Mouse (Mus musculus): Measurements from ENCODE around the gene Cebpg.

The Cebpg gene

GRCm38 (mm10) chr7:35056436-35056864 lies at the start of gene Cebpg:
TSS of gene Cebpg (minus strand) at chr7:35056573.
- TF ChIP-seq GATA4 (IDR thresholded peaks at IDR 0.05; ENCODE audit: insufficient replicate concordance, low read length) = no peak; the same call in 1 of the 2 replicates

DNA sequence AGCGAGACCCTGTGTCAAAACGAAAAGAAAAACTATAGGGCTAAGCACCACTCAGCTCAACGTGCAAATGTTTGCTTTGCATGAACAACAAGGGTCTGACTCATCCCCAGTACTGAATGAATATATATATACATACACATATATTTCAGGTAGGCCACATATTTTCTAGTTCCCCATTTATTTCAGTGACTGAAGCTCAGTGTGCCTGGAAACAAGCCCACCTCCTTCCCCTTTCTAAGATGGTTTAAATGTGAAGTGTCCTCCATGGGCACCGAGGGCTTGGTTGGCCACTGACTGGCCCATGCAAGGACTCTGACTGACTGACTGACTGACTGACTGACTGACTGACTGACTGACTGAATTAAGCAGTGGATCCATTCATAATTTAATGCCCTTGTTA lies 43.2 kb upstream of the Cebpg start:
- TF ChIP-seq GATA4 (IDR thresholded peaks at IDR 0.05; ENCODE audit: insufficient replicate concordance, low read length) = no peak

DNA sequence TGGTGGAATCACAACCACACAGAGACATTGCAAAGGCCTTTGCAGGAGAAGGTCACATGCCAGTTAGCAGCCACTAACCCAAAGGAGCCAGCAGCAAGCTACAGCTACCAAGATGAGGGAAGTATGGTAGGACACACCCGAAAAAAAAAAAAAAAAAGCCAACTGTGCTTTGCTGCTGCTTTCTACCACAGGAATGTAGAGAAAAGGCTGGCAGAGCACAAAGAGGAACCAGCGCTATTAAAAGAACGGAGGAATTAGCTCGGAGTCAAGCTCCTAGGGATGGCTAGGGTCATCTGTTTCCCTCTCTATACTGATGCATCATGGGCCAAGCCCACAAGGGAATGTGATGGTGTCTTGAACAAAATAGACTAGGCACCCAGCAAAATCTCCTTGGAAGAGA lies 42.4 kb upstream of the Cebpg start:
- no peak for TF ChIP-seq GATA4 (IDR thresholded peaks at IDR 0.05; ENCODE audit: insufficient replicate concordance, low read length)

DNA sequence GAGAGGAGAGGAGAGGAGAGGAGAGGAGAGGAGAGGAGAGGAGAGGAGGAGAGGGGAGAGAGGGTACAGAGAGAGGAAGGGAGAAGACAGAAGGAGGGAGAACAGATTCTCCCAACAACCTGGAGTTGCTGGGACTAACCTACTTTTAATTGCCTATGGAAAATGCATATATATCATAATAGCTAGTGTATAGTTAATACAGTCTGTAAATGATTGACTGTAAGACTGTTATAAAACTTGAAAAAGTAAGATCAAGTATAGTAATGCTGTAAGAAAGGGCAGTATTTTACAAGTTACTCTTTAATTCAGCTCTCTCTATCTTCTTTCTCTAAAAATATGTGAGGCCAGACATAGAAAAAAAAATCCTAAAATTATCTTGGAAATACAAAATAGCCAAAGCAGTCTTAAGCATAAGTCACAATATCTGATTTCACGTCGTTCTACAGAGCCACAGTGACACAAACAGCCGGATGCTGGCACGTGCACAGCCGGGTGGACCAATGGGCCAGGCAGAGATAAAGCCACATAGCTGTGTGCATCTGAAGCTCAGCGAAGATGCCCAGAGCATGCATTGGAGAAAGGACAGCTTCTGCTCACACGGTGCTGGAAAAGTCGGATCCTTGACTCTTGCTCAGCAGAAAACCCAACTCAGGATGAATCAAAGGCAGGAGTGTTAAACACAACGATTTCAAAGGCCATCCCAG lies 38.8 kb upstream of the Cebpg start:
- TF ChIP-seq GATA4 (IDR thresholded peaks at IDR 0.05; ENCODE audit: insufficient replicate concordance, low read length) = no peak

DNA sequence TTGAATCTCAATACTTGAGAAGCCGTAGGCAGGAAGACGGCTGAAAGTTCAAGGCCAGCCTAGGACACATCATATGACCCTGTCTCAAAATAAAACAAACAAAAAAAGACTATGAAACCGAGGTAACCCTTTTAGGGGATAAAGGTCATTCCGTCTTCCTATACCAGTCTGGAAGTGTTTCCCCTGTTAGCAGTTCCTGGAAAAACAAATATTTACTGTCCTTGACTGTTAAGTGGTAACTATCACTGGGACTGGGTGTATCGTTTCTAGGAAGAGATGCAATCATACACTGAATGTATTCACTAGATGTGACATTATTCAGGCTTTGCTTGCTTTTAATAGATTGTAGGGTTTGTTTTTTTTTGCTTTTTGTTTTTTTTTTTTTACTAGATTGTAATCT lies 34.2 kb upstream of the Cebpg start:
- no peak for TF ChIP-seq GATA4 (IDR thresholded peaks at IDR 0.05; ENCODE audit: insufficient replicate concordance, low read length)

- TF ChIP-seq GATA4 (IDR thresholded peaks at IDR 0.05; ENCODE audit: insufficient replicate concordance, low read length) = no peak
These were observed 30.0 kb upstream of the Cebpg start for GRCm38 (mm10) chr7:35086271-35086861.

DNA sequence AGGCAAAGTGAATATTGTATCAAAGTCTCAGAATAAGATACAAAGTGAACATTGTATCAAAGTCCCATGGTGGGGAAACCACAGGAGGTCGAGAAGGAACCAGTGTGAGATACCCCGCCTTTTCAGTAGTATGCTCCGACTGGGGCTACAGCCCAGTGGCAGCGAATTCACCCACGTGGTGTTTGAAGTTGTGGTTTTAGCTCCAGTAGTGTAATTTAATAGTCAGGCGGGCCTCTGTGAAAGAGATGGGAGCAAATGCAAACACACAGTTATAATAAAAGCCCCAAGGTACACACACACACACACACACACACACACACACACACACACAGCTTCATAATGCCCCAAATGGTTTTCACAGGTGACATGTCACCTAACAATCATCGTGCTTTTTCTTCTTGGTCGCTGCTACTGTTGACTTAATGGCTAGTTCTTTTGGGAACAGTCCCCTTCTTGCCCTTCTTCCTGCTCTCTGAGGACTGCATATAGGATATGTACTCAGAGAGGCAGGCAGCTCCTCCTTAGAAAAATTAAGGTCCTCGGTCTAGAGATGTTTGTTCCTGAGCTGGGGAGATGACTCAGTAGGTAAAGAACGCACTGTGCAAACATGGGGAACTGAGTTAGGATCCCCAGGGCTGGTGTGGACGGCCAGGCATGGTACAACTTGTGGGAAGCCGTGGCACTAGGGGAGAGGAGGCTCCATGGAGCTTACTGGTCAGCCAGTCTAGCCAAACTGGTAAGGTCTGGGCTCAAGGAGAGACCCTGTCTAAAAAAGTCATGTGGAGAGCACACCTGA lies 28.4 kb upstream of the Cebpg start:
- TF ChIP-seq GATA4 (IDR thresholded peaks at IDR 0.05; ENCODE audit: insufficient replicate concordance, low read length) = no peak

- TF ChIP-seq GATA4 (IDR thresholded peaks at IDR 0.05; ENCODE audit: insufficient replicate concordance, low read length) = no peak
These were observed 25.2 kb upstream of the Cebpg start for GRCm38 (mm10) chr7:35081406-35082104.

GRCm38 (mm10) chr7:35080843-35081338 lies 24.5 kb upstream of the Cebpg start:
- peak; percentile 40; the same call in 1 of the 2 replicates for TF ChIP-seq GATA4 (IDR thresholded peaks at IDR 0.05; ENCODE audit: insufficient replicate concordance, low read length)

- TF ChIP-seq GATA4 (IDR thresholded peaks at IDR 0.05; ENCODE audit: insufficient replicate concordance, low read length) = no peak
These were observed 20.3 kb upstream of the Cebpg start for GRCm38 (mm10) chr7:35076645-35077044.

- TF ChIP-seq GATA4 (IDR thresholded peaks at IDR 0.05; ENCODE audit: insufficient replicate concordance, low read length) = no peak
These were observed 10.4 kb upstream of the Cebpg start for GRCm38 (mm10) chr7:35066640-35067212.

- no peak for TF ChIP-seq GATA4 (IDR thresholded peaks at IDR 0.05; ENCODE audit: insufficient replicate concordance, low read length)
These were observed 9.6 kb upstream of the Cebpg start for GRCm38 (mm10) chr7:35065958-35066357.

DNA sequence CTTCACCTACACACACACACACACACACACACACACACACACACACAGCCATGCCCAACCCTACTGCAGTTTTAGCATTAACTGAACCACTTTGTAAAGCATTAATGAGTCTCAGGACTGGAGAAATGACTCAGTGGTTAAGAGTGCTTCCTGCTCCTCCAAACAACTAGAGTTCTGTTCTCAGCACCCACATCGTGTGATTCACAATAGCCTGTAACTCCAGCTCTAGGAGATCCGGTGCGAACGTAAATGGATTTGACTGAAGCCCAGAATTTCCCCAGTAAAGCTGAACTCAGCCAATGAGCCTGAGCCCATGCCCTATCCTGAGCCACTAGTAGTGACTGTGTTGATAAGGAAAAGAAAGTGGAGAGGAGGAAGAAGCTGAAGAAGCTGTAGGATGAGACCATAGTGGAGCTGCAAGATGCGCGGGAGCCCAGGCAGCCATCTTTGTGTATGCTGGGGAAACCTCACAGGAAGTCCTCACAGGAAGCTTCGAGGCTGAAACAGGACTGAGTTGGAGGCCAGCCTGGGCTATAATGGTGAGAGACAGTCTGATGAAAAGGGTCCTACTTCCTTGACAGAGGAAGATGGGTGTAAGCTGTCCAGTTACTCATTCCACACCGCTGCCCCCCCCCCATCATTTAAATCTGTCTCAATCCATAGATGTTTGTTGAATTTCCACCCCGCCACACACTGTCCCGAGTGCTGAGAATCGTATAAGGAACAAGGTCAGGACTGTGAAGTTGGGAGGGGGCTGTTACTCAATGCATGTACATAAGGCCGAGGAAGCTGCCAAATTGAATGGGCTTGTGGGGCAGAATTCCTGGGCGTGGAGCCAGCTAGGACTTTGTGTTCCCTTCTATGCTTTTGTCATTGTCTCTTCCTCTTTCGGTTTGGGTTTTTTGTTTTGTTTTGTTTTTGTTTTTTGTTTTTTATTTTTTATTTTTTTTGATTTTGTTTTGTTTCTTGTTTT lies 8.2 kb upstream of the Cebpg start:
- no peak for TF ChIP-seq GATA4 (IDR thresholded peaks at IDR 0.05; ENCODE audit: insufficient replicate concordance, low read length)

DNA sequence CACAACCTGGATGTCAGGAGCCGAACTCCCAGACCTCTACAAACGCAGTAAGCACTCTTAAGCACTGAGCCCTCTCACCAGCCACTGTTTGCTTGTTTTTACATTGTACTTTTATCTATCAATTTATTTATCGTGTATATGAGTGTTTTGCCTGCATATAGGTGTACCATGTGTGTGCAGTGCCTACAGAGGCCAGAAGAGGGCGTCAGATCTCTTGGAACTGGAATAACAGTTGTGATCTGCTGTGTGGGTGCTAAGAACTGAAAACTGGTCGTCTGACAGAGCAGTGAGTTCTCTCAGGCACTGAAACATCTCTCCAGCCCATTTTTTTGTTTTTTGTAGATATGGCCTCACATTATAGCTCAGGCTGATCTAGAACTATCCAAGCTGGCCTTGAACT lies 3.1 kb upstream of the Cebpg start:
- no peak for TF ChIP-seq GATA4 (IDR thresholded peaks at IDR 0.05; ENCODE audit: insufficient replicate concordance, low read length)
